ENCODE assay signal across 19 mouse cellular contexts in the genomic region with DNA sequence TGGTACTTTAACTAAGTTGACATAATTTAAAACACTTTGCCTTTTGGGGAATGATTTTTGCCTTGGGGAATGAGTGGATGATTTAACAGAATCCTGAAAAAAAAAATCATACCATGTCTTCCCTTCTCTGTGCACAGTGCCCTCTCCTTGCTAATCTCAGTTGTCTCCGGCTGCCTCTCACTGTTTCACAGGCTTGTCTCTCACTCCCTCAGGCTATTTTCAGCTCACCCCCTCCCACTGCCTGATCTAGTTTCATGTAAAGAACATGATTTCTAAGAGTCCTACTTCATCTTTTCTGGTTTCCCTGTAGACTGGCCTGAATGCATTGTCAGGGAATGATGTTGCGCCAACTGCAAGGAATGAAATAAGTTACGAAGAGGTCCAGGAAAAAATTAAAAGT.
DNase-seq lines count a peak whose midpoint lies in the region; ATAC-seq lines count a peak whose summit lies in the region.
"Had no signal": no experiment of that assay in that cellular context is flagged by ENCODE, and none has a peak within 500 bp of the region (broad histone marks: within the 10 kb centered on the region; RNA-seq: fewer than 3 reads in every experiment).

No protein-coding gene starts in this region.

- no peaks in the 10 kb centered on the region for H3K4me1 ChIP-seq in midbrain, embryonic 14.5 days (ENCODE audit: control insufficient read depth, insufficient read depth, low read length)
- no peaks in the 10 kb centered on the region for H3K4me1 ChIP-seq in midbrain, embryonic 10.5 days
- H3K4me1 ChIP-seq: embryonic facial prominence, embryonic 12.5 days; liver, embryonic 13.5 days had no signal

- no peaks in the 10 kb centered on the region for H3K36me3 ChIP-seq in midbrain, embryonic 14.5 days (ENCODE audit: control insufficient read depth, insufficient read depth, low read length)
- H3K36me3 ChIP-seq in midbrain, embryonic 10.5 days: no peaks in the 10 kb centered on the region
- H3K36me3 ChIP-seq: embryonic facial prominence, embryonic 12.5 days; liver, embryonic 13.5 days had no signal

- no peaks in the 10 kb centered on the region for H3K9me3 ChIP-seq in midbrain, embryonic 14.5 days (ENCODE audit: control insufficient read depth, low read length)
- H3K9me3 ChIP-seq in midbrain, embryonic 10.5 days (replicated peaks): no peaks in the 10 kb centered on the region
- H3K9me3 ChIP-seq: embryonic facial prominence, embryonic 12.5 days; liver, embryonic 13.5 days had no signal

- no peak overlapping the region for H3K9ac ChIP-seq in midbrain, embryonic 14.5 days (replicated peaks; ENCODE audit: low read length)
- H3K9ac ChIP-seq: embryonic facial prominence, embryonic 12.5 days; liver, embryonic 13.5 days had no signal

- ATAC-seq in midbrain, embryonic 14.5 days (ENCODE audit: low FRiP score, low TSS enrichment): no peak
- ATAC-seq: CD4-positive, CD25-positive, alpha-beta regulatory T cell, adult 4 months; lung, postnatal 0 days had no signal

- no peaks in the 10 kb centered on the region for H3K27me3 ChIP-seq in midbrain, embryonic 14.5 days (ENCODE audit: control insufficient read depth, insufficient read depth, low read length)
- H3K27me3 ChIP-seq in midbrain, embryonic 10.5 days (ENCODE audit: low read depth, poor library complexity, severe bottlenecking): no peaks in the 10 kb centered on the region
- H3K27me3 ChIP-seq: embryonic facial prominence, embryonic 12.5 days; liver, embryonic 13.5 days had no signal

- no peak overlapping the region for H3K4me3 ChIP-seq in midbrain, embryonic 14.5 days (replicated peaks; ENCODE audit: low read depth, low read length)
- H3K4me3 ChIP-seq in midbrain, embryonic 10.5 days: no peak overlapping the region
- H3K4me3 ChIP-seq: embryonic facial prominence, embryonic 12.5 days; gastrocnemius, adult 2 months; heart, adult 2 months; liver, embryonic 13.5 days; myocyte had no signal

- H3K27ac ChIP-seq in midbrain, embryonic 14.5 days (replicated peaks; ENCODE audit: low read depth, low read length): no peak overlapping the region
- no peak overlapping the region for H3K27ac ChIP-seq in midbrain, embryonic 10.5 days (replicated peaks)
- H3K27ac ChIP-seq: embryonic facial prominence, embryonic 12.5 days; gastrocnemius, adult 2 months; heart, adult 2 months; liver, embryonic 13.5 days had no signal

- no peak overlapping the region for H3K4me2 ChIP-seq in midbrain, embryonic 14.5 days (ENCODE audit: low read length)
- H3K4me2 ChIP-seq: embryonic facial prominence, embryonic 12.5 days; liver, embryonic 13.5 days had no signal

- peak; percentile 55 for DNase-seq in midbrain, embryonic 14.5 days
- DNase-seq in midbrain, embryonic 10.5 days (ENCODE audit: low spot score): no peak
- peak; percentile 12 to 13 for DNase-seq in frontal cortex, postnatal 25 days (ENCODE audit: low spot score in 2 of 2)
- DNase-seq in left cerebral cortex, postnatal 25 days (ENCODE audit: low spot score in 2 of 2): peak; percentile 37 to 94
- DNase-seq in telencephalon, adult 2 months (ENCODE audit: low read depth, low spot score): peak; percentile 82
- DNase-seq in gastrocnemius, adult 18-20 months (ENCODE audit: low spot score): no peak
- no peak for DNase-seq in thymus, postnatal 0 days (ENCODE audit: low spot score)
- DNase-seq: adrenal gland, adult 8-10 months; cerebellum, postnatal 14 days; gastrocnemius, adult 2 months; heart, adult 2 months; heart, postnatal 10 days; kidney, adult 9 months; liver, embryonic 13.5 days; thymus, adult 2 months had no signal

- WGBS in midbrain, embryonic 14.5 days: 66% methylated on average over 3 of the region's 3 CpGs
- 82% methylated on average over 3 of the region's 3 CpGs for WGBS in midbrain, embryonic 10.5 days

- intact Hi-C loops in left cerebral cortex, postnatal 25 days (cut with DNase I): loop anchor here (2.0 kb wide), 1 partner anchor 68 kb away; no protein-coding TSS in a partner anchor

Comparison
In these comparisons a context has a peak if more than half of its experiments do, and no peak if none do; other contexts are left out.
1. DNase-seq: peak in midbrain, embryonic 14.5 days (single experiment), frontal cortex, postnatal 25 days (2 of 2), left cerebral cortex, postnatal 25 days (2 of 2) and telencephalon, adult 2 months (single experiment); none in midbrain, embryonic 10.5 days (single experiment), gastrocnemius, adult 18-20 months (single experiment) and thymus, postnatal 0 days (single experiment).